Mouse (Mus musculus): ENCODE results near the gene Dsel.

- TF ChIP-seq POLR2A (IDR thresholded peaks at IDR 0.05; ENCODE audit: low read depth, low read length) (no peak), CTCF (conservative IDR thresholded peaks at IDR 0.05; ENCODE audit: insufficient read depth, insufficient read length, low read depth, low read length) (no peak)
These were observed 31.0 kb downstream of the Dsel start for GRCm38 (mm10) chr1:111833583-111834225.
